8 mouse cellular contexts compared by ENCODE assay signal in genomic region chr3:101516781-101517499, GRCm38 (mm10).
DNase-seq lines count a peak whose midpoint lies in the region; ATAC-seq lines count a peak whose summit lies in the region.

No protein-coding gene starts in this region.

- H3K4me2 ChIP-seq in hindbrain, embryonic 12.5 days (replicated peaks): no peak overlapping the region
- H3K4me2 ChIP-seq in hindbrain, embryonic 14.5 days (replicated peaks): no peak overlapping the region
- no peak overlapping the region for H3K4me2 ChIP-seq in forebrain, embryonic 15.5 days (replicated peaks)
- no peak overlapping the region for H3K4me2 ChIP-seq in midbrain, embryonic 14.5 days (ENCODE audit: low read length)

- H3K4me3 ChIP-seq in hindbrain, embryonic 12.5 days: no peak overlapping the region
- H3K4me3 ChIP-seq in hindbrain, embryonic 14.5 days (replicated peaks; ENCODE audit: low read length): no peak overlapping the region
- H3K4me3 ChIP-seq in forebrain, embryonic 15.5 days: no peak overlapping the region
- H3K4me3 ChIP-seq in midbrain, embryonic 14.5 days (replicated peaks; ENCODE audit: low read depth, low read length): no peak overlapping the region

- DNase-seq in hindbrain, embryonic 14.5 days (ENCODE audit: low spot score): no peak
- DNase-seq in large intestine, adult 2 months (ENCODE audit: low read depth, low spot score): peak; percentile 93
- peak; percentile 58 for DNase-seq in midbrain, embryonic 14.5 days
- DNase-seq in thymus, postnatal 36 days: no peak
- no peak for DNase-seq in embryo, embryonic 11 days
- DNase-seq in urinary bladder, postnatal 10 days (ENCODE audit: low spot score): no peak

- ATAC-seq in hindbrain, embryonic 12.5 days (ENCODE audit: low FRiP score): no peak
- ATAC-seq in hindbrain, embryonic 14.5 days (ENCODE audit: low FRiP score): no peak
- ATAC-seq in forebrain, embryonic 15.5 days (replicated peaks): peak; percentile 23; the same call in 1 of the 2 replicates
- ATAC-seq in midbrain, embryonic 14.5 days (ENCODE audit: low FRiP score, low TSS enrichment): no peak; the same call in 1 of the 2 replicates

- H3K9me3 ChIP-seq in hindbrain, embryonic 12.5 days (replicated peaks): no peaks in the 10 kb centered on the region
- H3K9me3 ChIP-seq in hindbrain, embryonic 14.5 days (ENCODE audit: control insufficient read depth, low read length): no peaks in the 10 kb centered on the region
- H3K9me3 ChIP-seq in forebrain, embryonic 15.5 days: no peaks in the 10 kb centered on the region
- 0 out of 2 replicates have a peak, but pooled peaks cover under 1% of the 10 kb centered on the region for H3K9me3 ChIP-seq in midbrain, embryonic 14.5 days (ENCODE audit: control insufficient read depth, low read length)

- H3K9ac ChIP-seq in hindbrain, embryonic 12.5 days: no peak overlapping the region
- H3K9ac ChIP-seq in hindbrain, embryonic 14.5 days: no peak overlapping the region
- no peak overlapping the region for H3K9ac ChIP-seq in forebrain, embryonic 15.5 days (replicated peaks)
- H3K9ac ChIP-seq in midbrain, embryonic 14.5 days (replicated peaks; ENCODE audit: low read length): no peak overlapping the region

- WGBS in hindbrain, embryonic 12.5 days: 53% methylated on average over 15 of the region's 15 CpGs
- WGBS in hindbrain, embryonic 14.5 days: 40% methylated on average over 15 of the region's 15 CpGs
- WGBS in forebrain, embryonic 15.5 days: 51% methylated on average over 15 of the region's 15 CpGs
- WGBS in large intestine, adult 2 months: 32% methylated on average over 15 of the region's 15 CpGs
- WGBS in midbrain, embryonic 14.5 days: 44% methylated on average over 15 of the region's 15 CpGs

- no peaks in the 10 kb centered on the region for H3K36me3 ChIP-seq in hindbrain, embryonic 12.5 days
- no peaks in the 10 kb centered on the region for H3K36me3 ChIP-seq in hindbrain, embryonic 14.5 days (replicated peaks; ENCODE audit: control insufficient read depth, insufficient read depth)
- H3K36me3 ChIP-seq in forebrain, embryonic 15.5 days: no peaks in the 10 kb centered on the region
- H3K36me3 ChIP-seq in midbrain, embryonic 14.5 days (ENCODE audit: control insufficient read depth, insufficient read depth, low read length): no peaks in the 10 kb centered on the region

- peaks cover 33% of the 10 kb centered on the region for H3K4me1 ChIP-seq in hindbrain, embryonic 12.5 days
- H3K4me1 ChIP-seq in hindbrain, embryonic 14.5 days (replicated peaks; ENCODE audit: control insufficient read depth, insufficient read depth, low read length): peaks cover 12% of the 10 kb centered on the region
- H3K4me1 ChIP-seq in forebrain, embryonic 15.5 days: peaks cover 5% of the 10 kb centered on the region; the same call in 1 of the 2 replicates
- peaks cover 25% of the 10 kb centered on the region for H3K4me1 ChIP-seq in midbrain, embryonic 14.5 days (ENCODE audit: control insufficient read depth, insufficient read depth, low read length)

- H3K27me3 ChIP-seq in hindbrain, embryonic 12.5 days: no peaks in the 10 kb centered on the region
- H3K27me3 ChIP-seq in hindbrain, embryonic 14.5 days (ENCODE audit: control insufficient read depth, insufficient read depth, low read length): no peaks in the 10 kb centered on the region
- H3K27me3 ChIP-seq in forebrain, embryonic 15.5 days: no peaks in the 10 kb centered on the region
- no peaks in the 10 kb centered on the region for H3K27me3 ChIP-seq in midbrain, embryonic 14.5 days (ENCODE audit: control insufficient read depth, insufficient read depth, low read length)

- H3K27ac ChIP-seq in hindbrain, embryonic 12.5 days: 0 out of 2 replicates have a peak overlapping the region, but pooled peaks have one; percentile 31
- no peak overlapping the region for H3K27ac ChIP-seq in hindbrain, embryonic 14.5 days
- H3K27ac ChIP-seq in forebrain, embryonic 15.5 days (replicated peaks): no peak overlapping the region
- 0 out of 2 replicates have a peak overlapping the region, but pooled peaks have one; percentile 49 for H3K27ac ChIP-seq in midbrain, embryonic 14.5 days (replicated peaks; ENCODE audit: low read depth, low read length)

Comparison
In these comparisons a context has a peak if more than half of its experiments do, and no peak if none do; other contexts are left out.
1. H3K27ac ChIP-seq: peak in hindbrain, embryonic 12.5 days (single experiment) and midbrain, embryonic 14.5 days (single experiment); none in hindbrain, embryonic 14.5 days (single experiment) and forebrain, embryonic 15.5 days (single experiment).
2. DNase-seq: peak in large intestine, adult 2 months (single experiment) and midbrain, embryonic 14.5 days (single experiment); none in hindbrain, embryonic 14.5 days (single experiment), thymus, postnatal 36 days (0 of 2), embryo, embryonic 11 days (single experiment) and urinary bladder, postnatal 10 days (single experiment).